Mouse (Mus musculus): ENCODE data around the gene Clcc1.

GRCm38 (mm10) chr3:108655486-108655885 lies 1.8 kb downstream of the Clcc1 start:
- TF ChIP-seq POLR2A (IDR thresholded peaks at IDR 0.05; ENCODE audit: insufficient read length, low read depth) (no peak), TCF12 (IDR thresholded peaks at IDR 0.05; ENCODE audit: insufficient read depth, poor library complexity, severe bottlenecking) (no peak)

Data from myocyte (in vitro differentiated cells).